Mouse (Mus musculus): ENCODE measurements around the gene Slc38a10. TPM values are rescaled to one million over a fixed set of nuclear protein-coding genes. Genes with fewer than 3 reads are reported as not detected.

The Slc38a10 gene
- polyA plus RNA-seq, 1 experiment from 2014 or later: 77.5 TPM

- H3K27ac ChIP-seq: peak overlapping the region; percentile 28
- H3K4me1 ChIP-seq (replicated peaks): peaks cover 60% of the 10 kb centered on the region
These were observed 18.3 kb upstream of the Slc38a10 start for GRCm38 (mm10) chr11:120169208-120169992.

GRCm38 (mm10) chr11:120168516-120168915, 17.4 kb upstream of the Slc38a10 start:
- H3K27ac ChIP-seq: peak overlapping the region; percentile 28
- WGBS: 63% methylated on average over 8 of the region's 8 CpGs

More at GRCm38 (mm10) chr11:120169208-120169992, 18.3 kb upstream of the Slc38a10 start:
- Histone ChIP-seq H3K27me3 (no peaks in the 10 kb centered on the region), H3K4me3 (peak overlapping the region; percentile 28), H3K9me3 (replicated peaks) (no peaks in the 10 kb centered on the region), H3K9ac (peak overlapping the region; percentile 12; the same call in 1 of the 2 replicates), H3K36me3 (no peaks in the 10 kb centered on the region), H3K4me2 (peak overlapping the region; percentile 56)
- ATAC-seq (replicated peaks; ENCODE audit: insufficient number of reproducible peaks, insufficient read depth, low FRiP score, low read depth): 0 out of 2 replicates have a peak, but pooled peaks have one; percentile 28
- 22% methylated on average over 21 of the region's 21 CpGs for WGBS

GRCm38 (mm10) chr11:120167921-120168356, 16.8 kb upstream of the Slc38a10 start:
- H3K4me2 ChIP-seq: no peak overlapping the region
- no peak overlapping the region for H3K4me3 ChIP-seq
- no peak for ATAC-seq (replicated peaks; ENCODE audit: insufficient number of reproducible peaks, insufficient read depth, low FRiP score, low read depth)
- H3K4me1 ChIP-seq (replicated peaks): peaks cover 68% of the 10 kb centered on the region
- H3K27me3 ChIP-seq: no peaks in the 10 kb centered on the region
- H3K36me3 ChIP-seq: no peaks in the 10 kb centered on the region
- H3K9ac ChIP-seq: no peak overlapping the region
- no peaks in the 10 kb centered on the region for H3K9me3 ChIP-seq (replicated peaks)
- peak overlapping the region; percentile 97; the same call in 1 of the 2 replicates for H3K27ac ChIP-seq
- 71% methylated on average over 12 of the region's 12 CpGs for WGBS

More at GRCm38 (mm10) chr11:120168516-120168915, 17.4 kb upstream of the Slc38a10 start:
- Histone ChIP-seq H3K4me1 (replicated peaks) (peaks cover 68% of the 10 kb centered on the region), H3K27me3 (no peaks in the 10 kb centered on the region), H3K4me3 (no peak overlapping the region), H3K36me3 (no peaks in the 10 kb centered on the region), H3K4me2 (no peak overlapping the region), H3K9me3 (replicated peaks) (no peaks in the 10 kb centered on the region), H3K9ac (no peak overlapping the region)
- ATAC-seq (replicated peaks; ENCODE audit: insufficient number of reproducible peaks, insufficient read depth, low FRiP score, low read depth): no peak

- Histone ChIP-seq H3K4me1 (replicated peaks) (peaks cover 69% of the 10 kb centered on the region), H3K36me3 (no peaks in the 10 kb centered on the region), H3K9me3 (replicated peaks) (no peaks in the 10 kb centered on the region), H3K27me3 (no peaks in the 10 kb centered on the region), H3K27ac (peak overlapping the region; percentile 97), H3K4me2 (peak overlapping the region; percentile 58), H3K4me3 (no peak overlapping the region), H3K9ac (no peak overlapping the region)
- no peak for ATAC-seq (replicated peaks; ENCODE audit: insufficient number of reproducible peaks, insufficient read depth, low FRiP score, low read depth)
- WGBS: 57% methylated on average over 5 of the region's 5 CpGs
These were observed 15.9 kb upstream of the Slc38a10 start for GRCm38 (mm10) chr11:120167059-120167458.

- Histone ChIP-seq H3K9ac (peak overlapping the region; percentile 65), H3K4me2 (peak overlapping the region; percentile 58), H3K36me3 (no peaks in the 10 kb centered on the region), H3K9me3 (replicated peaks) (no peaks in the 10 kb centered on the region), H3K27me3 (no peaks in the 10 kb centered on the region), H3K4me3 (peak overlapping the region; percentile 43), H3K27ac (peak overlapping the region; percentile 97), H3K4me1 (replicated peaks) (peaks cover 65% of the 10 kb centered on the region)
- WGBS: 34% methylated on average over 17 of the region's 17 CpGs
- peak; percentile 81 for ATAC-seq (replicated peaks; ENCODE audit: insufficient number of reproducible peaks, insufficient read depth, low FRiP score, low read depth)
These were observed 13.5 kb upstream of the Slc38a10 start for GRCm38 (mm10) chr11:120164471-120165261.

GRCm38 (mm10) chr11:120164028-120164427, 12.9 kb upstream of the Slc38a10 start:
- peaks cover 65% of the 10 kb centered on the region for H3K4me1 ChIP-seq (replicated peaks)
- 58% methylated on average over 5 of the region's 5 CpGs for WGBS
- no peak for ATAC-seq (replicated peaks; ENCODE audit: insufficient number of reproducible peaks, insufficient read depth, low FRiP score, low read depth)
- H3K36me3 ChIP-seq: no peaks in the 10 kb centered on the region
- peak overlapping the region; percentile 58 for H3K4me2 ChIP-seq
- H3K9me3 ChIP-seq (replicated peaks): no peaks in the 10 kb centered on the region
- H3K4me3 ChIP-seq: peak overlapping the region; percentile 43
- no peaks in the 10 kb centered on the region for H3K27me3 ChIP-seq
- H3K27ac ChIP-seq: peak overlapping the region; percentile 97
- H3K9ac ChIP-seq: peak overlapping the region; percentile 65

GRCm38 (mm10) chr11:120163207-120163606, 12.1 kb upstream of the Slc38a10 start:
- Histone ChIP-seq H3K9ac (no peak overlapping the region), H3K4me2 (no peak overlapping the region; the same call in 1 of the 2 replicates)
- WGBS: 81% methylated on average over 3 of the region's 3 CpGs

GRCm38 (mm10) chr11:120161245-120161644, 10.1 kb upstream of the Slc38a10 start:
- no peaks in the 10 kb centered on the region for H3K9me3 ChIP-seq (replicated peaks)
- H3K4me1 ChIP-seq (replicated peaks): peaks cover 52% of the 10 kb centered on the region
- H3K27ac ChIP-seq: 0 out of 2 replicates have a peak overlapping the region, but pooled peaks have one; percentile 31

More at GRCm38 (mm10) chr11:120163207-120163606, 12.1 kb upstream of the Slc38a10 start:
- no peaks in the 10 kb centered on the region for H3K27me3 ChIP-seq
- H3K4me1 ChIP-seq (replicated peaks): peaks cover 64% of the 10 kb centered on the region
- H3K4me3 ChIP-seq: no peak overlapping the region
- no peaks in the 10 kb centered on the region for H3K9me3 ChIP-seq (replicated peaks)
- no peaks in the 10 kb centered on the region for H3K36me3 ChIP-seq
- no peak for ATAC-seq (replicated peaks; ENCODE audit: insufficient number of reproducible peaks, insufficient read depth, low FRiP score, low read depth)
- peak overlapping the region; percentile 97; the same call in 1 of the 2 replicates for H3K27ac ChIP-seq

GRCm38 (mm10) chr11:120160478-120160877, 9.3 kb upstream of the Slc38a10 start:
- Histone ChIP-seq H3K36me3 (no peaks in the 10 kb centered on the region), H3K9me3 (replicated peaks) (no peaks in the 10 kb centered on the region), H3K4me3 (no peak overlapping the region), H3K27ac (no peak overlapping the region), H3K4me1 (replicated peaks) (peaks cover 44% of the 10 kb centered on the region), H3K27me3 (no peaks in the 10 kb centered on the region), H3K4me2 (no peak overlapping the region), H3K9ac (no peak overlapping the region)
- 71% methylated on average over 4 of the region's 4 CpGs for WGBS
- ATAC-seq (replicated peaks; ENCODE audit: insufficient number of reproducible peaks, insufficient read depth, low FRiP score, low read depth): no peak

More at GRCm38 (mm10) chr11:120161245-120161644, 10.1 kb upstream of the Slc38a10 start:
- Histone ChIP-seq H3K9ac (no peak overlapping the region; the same call in 1 of the 2 replicates), H3K36me3 (no peaks in the 10 kb centered on the region), H3K4me3 (no peak overlapping the region), H3K4me2 (no peak overlapping the region), H3K27me3 (no peaks in the 10 kb centered on the region)
- no peak for ATAC-seq (replicated peaks; ENCODE audit: insufficient number of reproducible peaks, insufficient read depth, low FRiP score, low read depth)
- WGBS: 40% methylated on average over 4 of the region's 4 CpGs

GRCm38 (mm10) chr11:120159653-120160052, 8.5 kb upstream of the Slc38a10 start:
- 50% methylated on average over 5 of the region's 5 CpGs for WGBS
- Histone ChIP-seq H3K9me3 (replicated peaks) (no peaks in the 10 kb centered on the region), H3K4me1 (replicated peaks) (peaks cover 37% of the 10 kb centered on the region), H3K4me3 (no peak overlapping the region), H3K9ac (no peak overlapping the region), H3K27ac (no peak overlapping the region; the same call in 1 of the 2 replicates), H3K4me2 (no peak overlapping the region), H3K36me3 (no peaks in the 10 kb centered on the region), H3K27me3 (no peaks in the 10 kb centered on the region)
- ATAC-seq (replicated peaks; ENCODE audit: insufficient number of reproducible peaks, insufficient read depth, low FRiP score, low read depth): no peak

- Histone ChIP-seq H3K27ac (no peak overlapping the region), H3K36me3 (no peaks in the 10 kb centered on the region), H3K4me1 (replicated peaks) (peaks cover 29% of the 10 kb centered on the region), H3K27me3 (no peaks in the 10 kb centered on the region), H3K9me3 (replicated peaks) (no peaks in the 10 kb centered on the region), H3K9ac (no peak overlapping the region), H3K4me2 (no peak overlapping the region), H3K4me3 (no peak overlapping the region)
- 0 out of 2 replicates have a peak, but pooled peaks have one; percentile 25 for ATAC-seq (replicated peaks; ENCODE audit: insufficient number of reproducible peaks, insufficient read depth, low FRiP score, low read depth)
- WGBS: 39% methylated on average over 5 of the region's 5 CpGs
These were observed 7.7 kb upstream of the Slc38a10 start for GRCm38 (mm10) chr11:120158828-120159227.

All from heart, embryonic 15.5 days (tissue).